Mouse (Mus musculus): ENCODE measurements at regions not wholly inside any gene's neighbourhood (a gene's known extent, or its start where the extent isn't known, plus 50 kb on each side); places are given as distances from the start of the nearest gene placed in this dataset.
"Not testable (repeated sequence)": the region's sequence is repeated elsewhere in the genome, so short reads cannot be mapped to it uniquely, and the experiment has no call there.

- H3K27me3 ChIP-seq (ENCODE audit: control insufficient read depth, insufficient read depth, low read length), result no peaks in the 10 kb centered on the region
- no peaks in the 10 kb centered on the region for H3K36me3 ChIP-seq (ENCODE audit: control insufficient read depth, insufficient read depth)
- H3K4me3 ChIP-seq (ENCODE audit: low read length), result no peak overlapping the region
- no peak overlapping the region for H3K4me2 ChIP-seq (ENCODE audit: low read depth, low read length)
- 5% methylated on average over 9 of the region's 9 CpGs for WGBS
- no peak for ATAC-seq (replicated peaks; ENCODE audit: extremely low read depth, insufficient read depth, low FRiP score)
- H3K4me1 ChIP-seq (ENCODE audit: control insufficient read depth, insufficient read depth, low read length), result no peaks in the 10 kb centered on the region
- H3K9ac ChIP-seq (ENCODE audit: low read length), result no peak overlapping the region
- H3K27ac ChIP-seq (ENCODE audit: low read length), result no peak overlapping the region
- no peaks in the 10 kb centered on the region for H3K9me3 ChIP-seq (replicated peaks; ENCODE audit: control insufficient read depth, low read length)
These were observed 166.1 kb downstream of the AI429214 start for GRCm38 (mm10) chr8:37159481-37159880.

GRCm38 (mm10) chr8:37196859-37197258 lies 203.5 kb downstream of the AI429214 start:
- Histone ChIP-seq H3K4me1 (ENCODE audit: control insufficient read depth, insufficient read depth, low read length) (no peaks in the 10 kb centered on the region), H3K27me3 (ENCODE audit: control insufficient read depth, insufficient read depth, low read length) (no peaks in the 10 kb centered on the region), H3K4me3 (ENCODE audit: low read length) (no peak overlapping the region), H3K9me3 (replicated peaks; ENCODE audit: control insufficient read depth, low read length) (no peaks in the 10 kb centered on the region), H3K36me3 (ENCODE audit: control insufficient read depth, insufficient read depth) (no peaks in the 10 kb centered on the region), H3K27ac (ENCODE audit: low read length) (no peak overlapping the region), H3K4me2 (ENCODE audit: low read depth, low read length) (no peak overlapping the region), H3K9ac (ENCODE audit: low read length) (no peak overlapping the region)
- no peak for ATAC-seq (replicated peaks; ENCODE audit: extremely low read depth, insufficient read depth, low FRiP score)
- 80% methylated on average over 1 of the region's 1 CpGs for WGBS

- 53% methylated on average over 4 of the region's 4 CpGs for WGBS
- no peaks in the 10 kb centered on the region for H3K9me3 ChIP-seq (replicated peaks; ENCODE audit: control insufficient read depth, low read length)
- no peaks in the 10 kb centered on the region for H3K36me3 ChIP-seq (ENCODE audit: control insufficient read depth, insufficient read depth)
- H3K27ac ChIP-seq (ENCODE audit: low read length), result no peak overlapping the region
- no peaks in the 10 kb centered on the region for H3K4me1 ChIP-seq (ENCODE audit: control insufficient read depth, insufficient read depth, low read length)
- no peak overlapping the region for H3K9ac ChIP-seq (ENCODE audit: low read length)
- no peaks in the 10 kb centered on the region for H3K27me3 ChIP-seq (ENCODE audit: control insufficient read depth, insufficient read depth, low read length)
- H3K4me2 ChIP-seq (ENCODE audit: low read depth, low read length), result no peak overlapping the region
- ATAC-seq (replicated peaks; ENCODE audit: extremely low read depth, insufficient read depth, low FRiP score), result no peak
- H3K4me3 ChIP-seq (ENCODE audit: low read length), result no peak overlapping the region
These were observed 222.5 kb downstream of the AI429214 start for GRCm38 (mm10) chr8:37215894-37216293.

GRCm38 (mm10) chr8:37227091-37227490 lies 233.7 kb downstream of the AI429214 start:
- no peak overlapping the region for H3K4me2 ChIP-seq (ENCODE audit: low read depth, low read length)
- 55% methylated on average over 2 of the region's 2 CpGs for WGBS
- no peak overlapping the region for H3K4me3 ChIP-seq (ENCODE audit: low read length)
- no peak overlapping the region for H3K9ac ChIP-seq (ENCODE audit: low read length)
- no peak overlapping the region for H3K27ac ChIP-seq (ENCODE audit: low read length)
- ATAC-seq (replicated peaks; ENCODE audit: extremely low read depth, insufficient read depth, low FRiP score), result no peak
- H3K36me3 ChIP-seq (ENCODE audit: control insufficient read depth, insufficient read depth), result no peaks in the 10 kb centered on the region
- H3K27me3 ChIP-seq (ENCODE audit: control insufficient read depth, insufficient read depth, low read length), result no peaks in the 10 kb centered on the region
- H3K9me3 ChIP-seq (replicated peaks; ENCODE audit: control insufficient read depth, low read length), result no peaks in the 10 kb centered on the region
- H3K4me1 ChIP-seq (ENCODE audit: control insufficient read depth, insufficient read depth, low read length), result no peaks in the 10 kb centered on the region

- Histone ChIP-seq H3K27ac (ENCODE audit: low read length) (no peak overlapping the region), H3K4me2 (ENCODE audit: low read depth, low read length) (no peak overlapping the region), H3K4me3 (ENCODE audit: low read length) (no peak overlapping the region), H3K9me3 (replicated peaks; ENCODE audit: control insufficient read depth, low read length) (no peaks in the 10 kb centered on the region), H3K9ac (ENCODE audit: low read length) (no peak overlapping the region), H3K4me1 (ENCODE audit: control insufficient read depth, insufficient read depth, low read length) (no peaks in the 10 kb centered on the region), H3K27me3 (ENCODE audit: control insufficient read depth, insufficient read depth, low read length) (no peaks in the 10 kb centered on the region), H3K36me3 (ENCODE audit: control insufficient read depth, insufficient read depth) (no peaks in the 10 kb centered on the region)
- WGBS, result 73% methylated on average over 2 of the region's 2 CpGs
- no peak for ATAC-seq (replicated peaks; ENCODE audit: extremely low read depth, insufficient read depth, low FRiP score)
These were observed 243.9 kb downstream of the AI429214 start for GRCm38 (mm10) chr8:37237306-37237705.

- H3K27me3 ChIP-seq (ENCODE audit: control insufficient read depth, insufficient read depth, low read length), result no peaks in the 10 kb centered on the region
- no peak overlapping the region for H3K4me2 ChIP-seq (ENCODE audit: low read depth, low read length)
- no peaks in the 10 kb centered on the region for H3K4me1 ChIP-seq (ENCODE audit: control insufficient read depth, insufficient read depth, low read length)
- H3K36me3 ChIP-seq (ENCODE audit: control insufficient read depth, insufficient read depth), result no peaks in the 10 kb centered on the region
- no peaks in the 10 kb centered on the region for H3K9me3 ChIP-seq (replicated peaks; ENCODE audit: control insufficient read depth, low read length)
- H3K27ac ChIP-seq (ENCODE audit: low read length), result no peak overlapping the region
- no peak overlapping the region for H3K4me3 ChIP-seq (ENCODE audit: low read length)
- no peak for ATAC-seq (replicated peaks; ENCODE audit: extremely low read depth, insufficient read depth, low FRiP score)
- H3K9ac ChIP-seq (ENCODE audit: low read length), result no peak overlapping the region
These were observed 245.9 kb downstream of the AI429214 start for GRCm38 (mm10) chr8:37239354-37239753.

- H3K4me3 ChIP-seq (ENCODE audit: low read length); H3K27ac ChIP-seq (ENCODE audit: low read length); H3K4me2 ChIP-seq (ENCODE audit: low read depth, low read length); ATAC-seq (replicated peaks; ENCODE audit: extremely low read depth, insufficient read depth, low FRiP score); H3K36me3 ChIP-seq (ENCODE audit: control insufficient read depth, insufficient read depth); H3K4me1 ChIP-seq (ENCODE audit: control insufficient read depth, insufficient read depth, low read length); H3K27me3 ChIP-seq (ENCODE audit: control insufficient read depth, insufficient read depth, low read length); H3K9ac ChIP-seq (ENCODE audit: low read length); H3K9me3 ChIP-seq (replicated peaks; ENCODE audit: control insufficient read depth, low read length): not testable (repeated sequence)
- 62% methylated on average over 7 of the region's 7 CpGs for WGBS
These were observed 257.8 kb downstream of the AI429214 start for GRCm38 (mm10) chr8:37251234-37251633.

GRCm38 (mm10) chr8:37291069-37291850 lies 297.9 kb downstream of the AI429214 start:
- Histone ChIP-seq H3K4me3 (ENCODE audit: low read length) (no peak overlapping the region), H3K9me3 (replicated peaks; ENCODE audit: control insufficient read depth, low read length) (no peaks in the 10 kb centered on the region), H3K9ac (ENCODE audit: low read length) (no peak overlapping the region), H3K27ac (ENCODE audit: low read length) (no peak overlapping the region), H3K4me2 (ENCODE audit: low read depth, low read length) (no peak overlapping the region), H3K36me3 (ENCODE audit: control insufficient read depth, insufficient read depth) (no peaks in the 10 kb centered on the region), H3K4me1 (ENCODE audit: control insufficient read depth, insufficient read depth, low read length) (no peaks in the 10 kb centered on the region), H3K27me3 (ENCODE audit: control insufficient read depth, insufficient read depth, low read length) (no peaks in the 10 kb centered on the region)
- WGBS, result 74% methylated on average over 7 of the region's 7 CpGs
- ATAC-seq (replicated peaks; ENCODE audit: extremely low read depth, insufficient read depth, low FRiP score), result no peak
